Mouse (Mus musculus): ENCODE measurements around the gene Scg5.

Scg5 gene

GRCm38 (mm10) chr2:113805765-113806164 is 23.2 kb downstream of the Scg5 start:
- no peak for DNase-seq (ENCODE audit: low read depth)

- no peak for DNase-seq (ENCODE audit: low read depth)
Measured at GRCm38 (mm10) chr2:113803753-113804152, 25.2 kb downstream of the Scg5 start.

- no peak for DNase-seq (ENCODE audit: low read depth)
Measured at GRCm38 (mm10) chr2:113800846-113801245, 28.1 kb downstream of the Scg5 start.

GRCm38 (mm10) chr2:113798605-113799004 is 30.3 kb downstream of the Scg5 start:
- DNase-seq (ENCODE audit: low read depth): no peak

- DNase-seq (ENCODE audit: low read depth): no peak
Measured at GRCm38 (mm10) chr2:113795186-113795585, 33.7 kb downstream of the Scg5 start.

- DNase-seq (ENCODE audit: low read depth): no peak
Measured at GRCm38 (mm10) chr2:113793521-113793920, 35.4 kb downstream of the Scg5 start.

GRCm38 (mm10) chr2:113788821-113789387 is 40.0 kb downstream of the Scg5 start:
- no peak for DNase-seq (ENCODE audit: low read depth)

GRCm38 (mm10) chr2:113787882-113788281 is 41.0 kb downstream of the Scg5 start:
- no peak for DNase-seq (ENCODE audit: low read depth)

GRCm38 (mm10) chr2:113784851-113785250 is 44.1 kb downstream of the Scg5 start:
- DNase-seq (ENCODE audit: low read depth): no peak

- DNase-seq (ENCODE audit: low read depth): no peak
Measured at GRCm38 (mm10) chr2:113781521-113781920, 47.4 kb downstream of the Scg5 start.

GRCm38 (mm10) chr2:113781107-113781506 is 47.8 kb downstream of the Scg5 start:
- no peak for DNase-seq (ENCODE audit: low read depth)

GRCm38 (mm10) chr2:113779336-113779735 is 49.6 kb downstream of the Scg5 start:
- DNase-seq (ENCODE audit: low read depth): no peak

- DNase-seq (ENCODE audit: low read depth): no peak
Measured at GRCm38 (mm10) chr2:113778036-113778435, 50.9 kb downstream of the Scg5 start.

GRCm38 (mm10) chr2:113776297-113776696 is 52.6 kb downstream of the Scg5 start:
- DNase-seq (ENCODE audit: low read depth): no peak

- DNase-seq (ENCODE audit: low read depth): no peak
Measured at GRCm38 (mm10) chr2:113774150-113774805, 54.6 kb downstream of the Scg5 start.

- no peak for DNase-seq (ENCODE audit: low read depth)
Measured at GRCm38 (mm10) chr2:113768541-113769303, 60.2 kb downstream of the Scg5 start.

- no peak for DNase-seq (ENCODE audit: low read depth)
Measured at GRCm38 (mm10) chr2:113765885-113766284, 63.0 kb downstream of the Scg5 start.

- DNase-seq (ENCODE audit: low read depth): no peak
Measured at GRCm38 (mm10) chr2:113764968-113765367, 64.0 kb downstream of the Scg5 start.

GRCm38 (mm10) chr2:113758311-113759161 is 70.4 kb downstream of the Scg5 start, which contains the start of gene Grem1:
TSS of gene Grem1 (minus strand) at chr2:113758646.
- no peak for DNase-seq (ENCODE audit: low read depth)

- no peak for DNase-seq (ENCODE audit: low read depth)
Measured at GRCm38 (mm10) chr2:113757525-113758310, 71.2 kb downstream of the Scg5 start.

GRCm38 (mm10) chr2:113756924-113757524 is 71.9 kb downstream of the Scg5 start:
- DNase-seq (ENCODE audit: low read depth): no peak

Data from c-Kit-positive CD71-positive TER-119-negative erythroid progenitor cells, embryonic 14.5 days (primary cell).